Mouse (Mus musculus): ENCODE measurements around the gene Fam168a. TPM values are rescaled to one million over a fixed set of nuclear protein-coding genes. Genes with fewer than 3 reads are reported as not detected.
A peak's percentile ranks its signal among the peaks of the same experiment; 100 is the strongest.

Gene Fam168a
- 150 and 158 TPM in 2 replicates for polyA plus RNA-seq (2012; rRNA removed)

- TF ChIP-seq POLR2A (IDR thresholded peaks at IDR 0.05; ENCODE audit: borderline replicate concordance, extremely low read depth, insufficient read depth, insufficient read length, poor library complexity, severe bottlenecking) = peak; percentile 77; the same call in 1 of the 2 replicates
- TF ChIP-seq CTCF (IDR thresholded peaks at IDR 0.05; ENCODE audit: borderline replicate concordance, extremely low read depth, insufficient read depth, insufficient read length) = peak; percentile 4; the same call in 1 of the 2 replicates
- DNase-seq (ENCODE audit: low read depth) = peak; percentile 99
These were observed at the start of gene Fam168a for GRCm38 (mm10) chr7:100706143-100706841. TSS of gene Fam168a (plus strand) at chr7:100706635.

DNA sequence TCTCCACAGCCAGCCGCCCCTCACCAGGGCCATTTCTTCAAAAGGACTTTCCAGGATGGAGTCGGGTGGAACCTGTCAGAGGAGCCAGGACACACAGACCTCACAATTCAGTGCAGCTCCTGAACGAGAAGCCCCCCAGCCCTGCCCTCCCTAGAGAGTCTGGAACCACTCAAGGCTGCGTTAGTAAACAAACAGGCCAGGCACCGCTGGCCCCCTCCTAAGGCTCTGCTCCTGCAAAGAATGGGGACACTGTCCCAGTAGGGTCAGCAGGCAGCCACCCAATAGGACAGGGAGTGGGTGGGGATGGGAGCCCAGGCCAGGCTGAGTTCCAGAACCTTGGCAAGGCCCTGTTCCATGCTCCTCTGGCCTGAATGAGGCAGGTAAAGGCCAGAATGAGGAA, 49.7 kb upstream of the Fam168a start:
- no peak for TF ChIP-seq CTCF (IDR thresholded peaks at IDR 0.05; ENCODE audit: borderline replicate concordance, extremely low read depth, insufficient read depth, insufficient read length)
- no peak for TF ChIP-seq POLR2A (IDR thresholded peaks at IDR 0.05; ENCODE audit: borderline replicate concordance, extremely low read depth, insufficient read depth, insufficient read length, poor library complexity, severe bottlenecking)
- DNase-seq (ENCODE audit: low read depth) = no peak

DNA sequence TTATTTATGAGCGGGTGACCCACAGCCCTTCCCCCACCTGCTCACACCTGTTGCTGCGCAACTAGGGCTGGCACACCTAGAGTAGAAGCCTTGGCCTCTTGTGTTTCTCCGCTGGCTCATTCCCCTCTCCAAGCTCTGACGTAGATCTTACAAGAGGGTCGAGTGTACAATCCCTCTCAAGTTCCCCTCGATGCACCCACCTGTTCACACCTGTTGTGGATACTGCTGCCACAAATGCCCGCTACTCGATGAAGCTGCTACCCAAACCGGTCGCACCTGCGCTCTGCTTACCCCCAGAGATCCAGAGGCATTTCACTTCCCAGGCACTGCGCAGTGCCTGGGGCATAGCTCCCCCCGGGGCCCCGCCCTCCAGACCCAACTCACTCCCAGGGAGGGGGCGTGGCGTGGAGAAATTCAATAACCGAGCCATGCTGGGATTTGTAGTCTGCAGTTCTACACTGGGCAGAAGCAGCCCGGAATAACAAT, 48.3 kb upstream of the Fam168a start:
- DNase-seq (ENCODE audit: low read depth) = peak; percentile 40
- TF ChIP-seq CTCF (IDR thresholded peaks at IDR 0.05; ENCODE audit: borderline replicate concordance, extremely low read depth, insufficient read depth, insufficient read length) (no peak), POLR2A (IDR thresholded peaks at IDR 0.05; ENCODE audit: borderline replicate concordance, extremely low read depth, insufficient read depth, insufficient read length, poor library complexity, severe bottlenecking) (no peak)

DNA sequence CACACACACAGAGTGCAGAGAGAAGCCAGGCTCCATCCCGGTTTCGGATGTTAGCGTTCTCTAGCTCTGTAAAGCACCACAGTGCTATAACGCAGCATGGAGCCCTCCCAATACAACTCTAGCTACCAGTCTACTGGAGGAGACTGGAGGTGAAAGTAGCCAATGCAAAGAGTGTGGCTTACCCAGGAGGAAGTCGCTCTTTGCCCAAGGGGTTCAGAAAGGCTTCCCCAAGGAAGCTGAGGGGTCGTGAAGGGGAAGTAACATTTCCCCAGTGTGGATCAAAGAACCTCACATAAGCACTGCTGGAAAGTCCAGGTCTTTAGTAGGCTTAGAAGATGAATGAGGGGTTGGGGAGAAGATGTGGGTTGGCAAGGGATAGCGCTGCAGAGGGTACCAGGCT, 45.2 kb upstream of the Fam168a start:
- TF ChIP-seq POLR2A (IDR thresholded peaks at IDR 0.05; ENCODE audit: borderline replicate concordance, extremely low read depth, insufficient read depth, insufficient read length, poor library complexity, severe bottlenecking) = no peak
- TF ChIP-seq CTCF (IDR thresholded peaks at IDR 0.05; ENCODE audit: borderline replicate concordance, extremely low read depth, insufficient read depth, insufficient read length) = no peak
- no peak for DNase-seq (ENCODE audit: low read depth)

- no peak for DNase-seq (ENCODE audit: low read depth)
- TF ChIP-seq POLR2A (IDR thresholded peaks at IDR 0.05; ENCODE audit: borderline replicate concordance, extremely low read depth, insufficient read depth, insufficient read length, poor library complexity, severe bottlenecking) (no peak), CTCF (IDR thresholded peaks at IDR 0.05; ENCODE audit: borderline replicate concordance, extremely low read depth, insufficient read depth, insufficient read length) (no peak)
These were observed 44.2 kb upstream of the Fam168a start, which contains the start of gene Plekhb1 for GRCm38 (mm10) chr7:100662231-100662630. TSS of gene Plekhb1 (minus strand) at chr7:100662414.

- TF ChIP-seq POLR2A (IDR thresholded peaks at IDR 0.05; ENCODE audit: borderline replicate concordance, extremely low read depth, insufficient read depth, insufficient read length, poor library complexity, severe bottlenecking) (no peak), CTCF (IDR thresholded peaks at IDR 0.05; ENCODE audit: borderline replicate concordance, extremely low read depth, insufficient read depth, insufficient read length) (peak; percentile 95)
These were observed 43.2 kb upstream of the Fam168a start for GRCm38 (mm10) chr7:100663190-100663589.

GRCm38 (mm10) chr7:100663729-100664304, 42.6 kb upstream of the Fam168a start:
- TF ChIP-seq POLR2A (IDR thresholded peaks at IDR 0.05; ENCODE audit: borderline replicate concordance, extremely low read depth, insufficient read depth, insufficient read length, poor library complexity, severe bottlenecking) (no peak), CTCF (IDR thresholded peaks at IDR 0.05; ENCODE audit: borderline replicate concordance, extremely low read depth, insufficient read depth, insufficient read length) (no peak)
- no peak for DNase-seq (ENCODE audit: low read depth)

More at GRCm38 (mm10) chr7:100663190-100663589, 43.2 kb upstream of the Fam168a start:
- DNase-seq (ENCODE audit: low read depth) = peak; percentile 94

DNA sequence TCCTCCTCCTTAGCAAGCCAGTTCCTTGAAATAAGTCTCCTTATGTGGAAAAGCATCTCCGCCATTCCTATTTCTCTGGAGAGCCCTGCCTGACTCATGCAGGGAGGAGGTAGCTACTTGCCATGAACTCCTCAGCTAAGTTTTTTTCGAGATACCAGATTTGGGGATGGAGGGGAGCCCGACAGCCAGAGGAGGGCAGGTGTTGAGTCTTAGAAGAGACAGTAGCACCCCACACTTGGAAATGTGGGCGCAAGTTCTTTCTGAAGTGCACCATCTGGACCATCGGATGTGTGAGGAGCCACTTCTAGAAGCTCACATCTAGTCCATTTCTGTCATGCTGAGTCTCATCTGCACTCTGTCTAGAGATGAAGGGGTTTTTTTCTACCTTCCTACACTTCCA, 35.8 kb upstream of the Fam168a start:
- DNase-seq (ENCODE audit: low read depth) = no peak
- no peak for TF ChIP-seq POLR2A (IDR thresholded peaks at IDR 0.05; ENCODE audit: borderline replicate concordance, extremely low read depth, insufficient read depth, insufficient read length, poor library complexity, severe bottlenecking)
- no peak for TF ChIP-seq CTCF (IDR thresholded peaks at IDR 0.05; ENCODE audit: borderline replicate concordance, extremely low read depth, insufficient read depth, insufficient read length)

DNA sequence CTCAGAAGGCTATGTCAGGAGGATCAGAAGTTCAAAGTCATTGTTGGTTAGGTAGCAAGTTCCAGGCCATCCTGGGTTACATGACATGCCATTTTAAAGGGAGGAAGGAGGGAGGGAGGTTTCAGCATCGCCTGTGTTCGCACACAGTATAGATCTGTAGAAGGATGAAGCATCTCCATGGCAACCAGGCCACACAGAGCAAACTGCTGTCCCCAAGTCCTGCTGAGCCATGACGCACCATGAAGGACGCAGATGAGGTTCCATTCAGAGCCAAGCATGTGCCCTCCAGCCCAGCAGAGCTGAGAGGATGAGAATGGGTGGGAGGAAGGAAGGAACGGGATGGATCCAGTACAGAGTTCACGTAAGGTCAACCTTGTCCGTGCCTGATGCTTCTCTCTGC, 33.0 kb upstream of the Fam168a start:
- TF ChIP-seq CTCF (IDR thresholded peaks at IDR 0.05; ENCODE audit: borderline replicate concordance, extremely low read depth, insufficient read depth, insufficient read length) (no peak), POLR2A (IDR thresholded peaks at IDR 0.05; ENCODE audit: borderline replicate concordance, extremely low read depth, insufficient read depth, insufficient read length, poor library complexity, severe bottlenecking) (no peak)
- DNase-seq (ENCODE audit: low read depth) = no peak

- TF ChIP-seq CTCF (IDR thresholded peaks at IDR 0.05; ENCODE audit: borderline replicate concordance, extremely low read depth, insufficient read depth, insufficient read length) (no peak), POLR2A (IDR thresholded peaks at IDR 0.05; ENCODE audit: borderline replicate concordance, extremely low read depth, insufficient read depth, insufficient read length, poor library complexity, severe bottlenecking) (no peak)
- no peak for DNase-seq (ENCODE audit: low read depth)
These were observed 31.5 kb upstream of the Fam168a start for GRCm38 (mm10) chr7:100674941-100675340.

GRCm38 (mm10) chr7:100678052-100678451, 28.4 kb upstream of the Fam168a start:
- TF ChIP-seq CTCF (IDR thresholded peaks at IDR 0.05; ENCODE audit: borderline replicate concordance, extremely low read depth, insufficient read depth, insufficient read length) (no peak), POLR2A (IDR thresholded peaks at IDR 0.05; ENCODE audit: borderline replicate concordance, extremely low read depth, insufficient read depth, insufficient read length, poor library complexity, severe bottlenecking) (no peak)
- DNase-seq (ENCODE audit: low read depth) = no peak

Measured in brain, embryonic 14.5 days (tissue).